Mouse (Mus musculus) frontal cortex, postnatal 25 days (tissue): ENCODE measurements around the gene Prph2.

Experiments
- DNase-seq, 2 experiments: peaks; one replicate each; pipeline ENCODE4 v3.0.0; 2022; ENCODE audit warnings: low spot score in 2 of 2

Gene Prph2

DNA sequence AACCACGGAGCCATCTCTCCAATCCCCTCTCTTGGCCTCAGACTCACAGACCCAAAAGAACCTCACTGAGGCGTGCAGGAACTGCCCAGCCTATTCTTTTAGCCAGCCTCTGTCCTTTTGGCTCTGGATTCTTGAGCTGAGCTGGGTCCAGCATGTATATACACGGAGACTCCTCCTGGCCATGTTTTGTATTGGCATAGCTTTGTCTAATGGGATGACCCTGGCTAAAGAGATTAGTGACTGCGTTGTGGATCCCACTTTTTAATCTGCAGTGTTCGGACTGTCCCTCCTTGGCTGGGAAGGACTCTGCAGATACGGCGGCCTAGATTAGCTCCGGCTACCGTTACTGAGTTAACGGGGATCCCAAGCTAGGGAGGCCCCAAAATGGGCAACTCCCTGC lies at the start of gene Prph2:
Gene Prph2, plus strand, starts transcription at position 274 of the 400 bp plus-strand sequence.
- DNase-seq: no peak

DNA sequence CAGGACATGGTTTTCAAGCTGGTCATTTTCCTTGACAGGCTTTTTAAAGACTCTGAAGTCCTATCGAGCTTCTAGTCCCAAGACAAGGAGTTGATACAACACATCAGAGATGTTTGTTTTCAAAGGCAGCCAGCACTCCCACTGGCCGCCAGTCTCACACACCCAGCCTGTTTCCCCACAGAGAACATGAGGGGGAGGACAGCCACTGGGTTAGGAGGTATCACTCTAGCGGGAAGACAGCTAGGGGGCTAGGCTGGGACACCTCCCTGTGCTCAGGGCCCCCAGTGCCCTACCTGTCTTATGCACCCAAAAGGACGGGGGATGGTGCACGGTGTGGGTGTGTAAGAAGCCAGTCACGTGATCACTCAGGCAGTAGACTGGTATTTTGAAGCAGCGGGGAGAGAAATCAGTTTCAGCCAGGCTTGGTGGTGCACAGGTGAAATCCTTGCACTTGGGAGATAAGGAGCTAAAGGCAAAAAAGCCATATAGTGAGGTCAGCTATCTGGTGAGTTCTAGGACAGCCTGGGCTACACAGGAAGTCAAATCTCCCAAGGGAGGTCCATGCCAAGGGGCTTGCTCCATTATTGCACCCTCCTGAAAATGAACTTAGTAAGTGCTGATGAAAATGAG lies 45.6 kb upstream of the Prph2 start:
- DNase-seq: no peak

DNA sequence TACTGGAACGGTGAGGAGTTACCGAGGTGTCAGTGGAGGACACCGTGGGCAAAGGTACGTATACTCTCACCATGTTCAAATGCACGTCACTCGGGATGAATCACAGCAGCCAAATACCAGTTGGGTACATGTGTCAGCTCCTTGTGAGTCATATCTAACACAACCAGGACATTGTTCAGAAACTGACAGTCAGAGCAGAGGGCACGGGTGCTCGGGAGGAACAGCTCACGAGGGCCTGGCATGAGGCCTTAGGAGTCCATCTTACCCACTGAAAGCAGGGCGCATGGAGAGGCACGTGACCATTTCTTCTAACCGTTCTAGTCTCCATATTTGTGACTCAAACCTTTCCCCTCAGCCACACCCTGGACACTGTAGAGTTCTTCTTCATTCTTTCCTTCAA lies 43.4 kb upstream of the Prph2 start:
- no peak for DNase-seq

DNA sequence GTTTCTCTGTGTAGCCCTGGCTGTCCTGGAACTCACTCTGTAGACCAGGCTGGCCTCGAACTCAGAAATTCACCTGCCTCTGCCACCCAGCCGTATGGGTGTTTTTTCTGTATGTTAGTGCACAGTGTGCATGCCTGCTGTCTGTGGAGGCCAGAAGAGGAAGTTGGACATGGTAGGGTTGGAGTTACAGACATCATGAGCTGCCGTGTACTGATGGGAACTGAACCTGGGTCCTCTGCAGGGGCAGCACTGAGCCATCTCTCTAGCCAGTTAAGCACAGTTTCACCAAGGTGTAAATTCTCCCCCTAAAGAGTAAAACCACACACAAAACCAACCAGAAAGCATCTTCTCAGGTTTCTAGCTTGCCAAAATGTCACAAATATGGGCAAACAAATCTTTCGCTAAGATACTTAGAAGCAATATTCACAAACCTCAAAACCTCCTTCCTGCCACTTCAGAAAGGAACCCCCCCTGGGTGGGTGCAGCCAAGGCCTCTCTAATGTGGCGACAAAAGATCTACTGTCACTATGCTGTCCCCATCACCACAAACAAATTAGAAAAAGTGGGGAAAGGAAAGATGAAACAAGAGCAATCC lies 40.0 kb upstream of the Prph2 start:
- no peak for DNase-seq

DNA sequence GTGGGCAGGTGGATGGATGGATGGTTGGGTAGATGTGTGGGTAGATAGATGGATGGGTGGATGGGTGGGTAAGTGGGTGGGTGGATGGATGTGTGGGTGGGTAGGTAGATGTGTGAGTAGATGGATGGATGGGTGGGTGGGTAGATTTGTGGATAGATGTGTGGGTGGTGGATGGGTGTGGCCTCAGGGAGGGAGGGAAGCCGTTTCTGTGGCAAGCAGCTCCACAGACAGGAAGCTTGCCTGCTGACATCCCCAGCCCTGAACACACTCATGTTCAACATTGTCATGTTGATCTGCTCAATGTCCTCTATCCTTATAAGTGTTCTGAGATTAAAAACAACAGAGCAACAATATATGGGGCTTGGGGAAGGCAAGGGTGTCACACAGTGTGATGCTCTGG lies 39.3 kb upstream of the Prph2 start:
- DNase-seq: no peak

DNA sequence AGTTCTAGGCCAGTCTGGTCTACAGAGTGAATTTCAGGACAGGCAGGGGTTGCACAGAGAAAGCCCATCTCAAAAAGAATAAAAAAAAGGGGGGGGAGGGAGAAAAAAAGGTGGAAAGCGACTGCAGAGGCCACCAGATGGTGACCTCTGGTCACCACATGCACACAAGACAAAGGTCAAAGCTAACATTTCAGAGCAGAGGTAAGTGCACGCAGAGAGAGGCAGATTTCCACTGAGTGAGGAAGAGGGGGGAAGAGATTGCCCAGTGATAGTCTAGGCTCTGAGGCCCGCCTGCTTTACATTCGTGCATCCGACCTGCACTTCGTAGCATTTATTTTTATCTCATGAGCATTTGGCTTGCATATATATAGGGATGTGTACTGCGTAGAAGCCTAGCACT lies 37.5 kb upstream of the Prph2 start:
- no peak for DNase-seq

DNA sequence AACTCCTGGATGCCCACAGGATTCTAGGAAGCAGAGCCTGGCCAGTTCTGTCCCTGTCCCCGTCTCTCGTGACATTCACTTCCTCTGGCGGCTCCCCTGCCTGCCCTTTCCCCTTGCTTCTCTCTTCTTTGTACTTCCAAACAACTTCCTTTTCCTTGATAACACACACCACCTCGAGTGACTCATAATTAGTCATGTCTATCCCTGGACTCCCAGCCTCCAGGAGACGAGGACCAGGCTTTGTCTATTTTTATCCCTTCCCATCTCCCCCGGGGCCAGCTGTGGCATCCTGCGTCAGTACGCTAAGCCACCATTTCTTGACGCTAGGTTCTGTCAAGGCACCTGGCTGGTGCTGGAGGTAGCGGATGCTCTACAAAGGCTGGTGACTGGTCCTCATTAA lies 36.1 kb upstream of the Prph2 start:
- DNase-seq: no peak

DNA sequence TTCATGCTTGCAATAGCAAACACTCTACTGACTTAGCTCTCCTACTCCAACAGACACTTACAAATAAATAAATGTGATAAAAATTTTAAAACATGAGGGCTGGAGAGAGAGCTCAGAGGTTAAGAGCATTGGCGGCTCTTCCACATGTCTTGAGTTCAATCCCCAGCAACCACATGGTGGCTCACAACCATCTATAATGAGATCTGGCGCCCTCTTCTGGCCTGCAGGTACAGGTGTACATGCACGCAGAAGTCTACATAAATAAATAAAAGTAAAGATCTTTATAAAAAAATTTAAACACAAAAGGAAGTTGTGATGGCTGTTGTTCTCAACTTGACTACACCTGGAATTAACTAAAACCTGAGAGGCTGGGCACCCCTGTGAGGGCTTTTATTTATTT lies 34.6 kb upstream of the Prph2 start:
- no peak for DNase-seq

DNA sequence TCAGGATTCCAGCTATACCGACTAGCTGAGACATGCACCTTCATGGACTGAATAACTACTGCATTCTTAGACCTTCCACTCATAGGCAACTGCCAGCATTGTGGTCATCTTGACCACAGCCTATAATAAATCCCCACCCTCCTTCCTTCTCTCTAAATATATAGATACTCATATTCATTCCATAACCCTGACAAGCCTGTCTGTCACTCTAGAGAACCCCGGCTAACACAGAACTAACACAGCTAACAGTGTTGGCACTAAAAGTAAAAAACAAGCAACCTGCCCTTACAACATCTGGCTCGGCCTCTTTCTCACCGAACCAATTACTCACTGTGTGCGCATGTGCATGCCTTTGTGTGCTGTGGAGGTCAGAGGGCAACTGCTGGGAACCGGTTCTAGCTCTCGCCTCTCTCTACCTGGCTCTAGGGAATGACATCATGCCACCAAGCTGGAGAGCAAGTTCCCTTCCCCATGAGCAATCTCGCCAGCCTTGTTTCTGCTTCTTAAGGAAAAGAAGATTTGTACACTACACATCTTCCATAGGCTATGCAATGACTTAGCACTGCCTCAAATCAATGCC lies 33.8 kb upstream of the Prph2 start:
- no peak for DNase-seq

DNA sequence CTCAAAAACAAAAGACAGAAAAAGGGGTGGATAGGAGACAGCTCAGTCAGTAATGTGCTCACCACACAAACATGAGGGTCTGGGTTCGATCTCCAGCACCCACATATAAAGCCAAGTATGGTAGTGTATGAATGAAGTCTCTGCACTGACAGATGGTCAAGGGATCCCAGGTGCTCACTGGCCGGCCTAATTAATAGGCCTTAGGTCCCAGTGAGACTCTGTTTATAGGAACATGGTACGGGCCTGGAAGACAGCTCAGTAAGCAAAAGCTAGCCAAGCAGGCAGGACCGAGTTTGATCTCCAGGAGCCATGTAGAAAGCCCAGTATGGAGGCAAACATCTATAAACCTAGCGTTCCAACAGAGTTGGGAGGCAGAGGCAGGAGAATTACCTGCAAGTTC lies 33.2 kb upstream of the Prph2 start:
- no peak for DNase-seq

DNA sequence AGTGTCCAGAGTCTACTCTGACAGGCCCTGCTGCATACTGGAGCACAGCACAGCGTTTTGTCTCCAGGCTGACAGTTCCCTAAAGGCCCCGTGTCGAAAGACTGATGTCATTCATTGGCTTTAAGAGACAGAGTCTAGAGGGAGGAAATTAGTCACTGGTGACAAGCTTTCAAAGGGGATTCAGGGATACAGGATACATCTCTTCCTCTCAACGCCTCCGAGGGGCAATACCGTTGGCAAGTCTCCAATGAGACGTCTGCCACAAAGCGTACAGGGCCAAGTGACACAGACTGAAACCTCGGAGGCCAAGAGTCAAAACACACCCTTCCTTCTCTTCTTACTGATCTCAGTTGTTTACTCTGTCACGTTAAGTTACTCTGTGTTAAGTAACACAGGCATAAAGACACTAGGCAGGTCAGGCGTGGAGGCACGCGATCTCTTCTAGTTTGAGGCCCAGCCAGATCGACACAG lies 30.4 kb upstream of the Prph2 start:
- no peak for DNase-seq

DNA sequence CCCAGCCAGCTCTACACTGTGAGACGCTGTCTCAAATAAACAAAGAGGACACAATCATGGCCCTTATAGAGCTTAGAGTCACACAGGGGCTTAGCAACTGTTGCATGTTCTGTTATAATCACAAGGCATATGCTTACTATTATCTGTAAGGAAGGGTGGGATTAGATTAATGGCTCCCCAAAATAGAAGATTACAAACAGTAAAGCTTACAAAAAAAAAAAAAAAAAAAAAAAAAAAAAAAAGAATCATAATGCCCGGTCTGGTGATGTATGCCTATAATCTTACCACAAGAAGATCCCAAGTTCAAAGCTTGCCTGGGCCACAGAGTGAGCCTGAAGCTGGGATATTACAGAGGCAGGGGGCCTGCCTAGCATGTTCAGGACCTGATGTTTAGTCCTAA lies 29.9 kb upstream of the Prph2 start:
- DNase-seq: no peak

DNA sequence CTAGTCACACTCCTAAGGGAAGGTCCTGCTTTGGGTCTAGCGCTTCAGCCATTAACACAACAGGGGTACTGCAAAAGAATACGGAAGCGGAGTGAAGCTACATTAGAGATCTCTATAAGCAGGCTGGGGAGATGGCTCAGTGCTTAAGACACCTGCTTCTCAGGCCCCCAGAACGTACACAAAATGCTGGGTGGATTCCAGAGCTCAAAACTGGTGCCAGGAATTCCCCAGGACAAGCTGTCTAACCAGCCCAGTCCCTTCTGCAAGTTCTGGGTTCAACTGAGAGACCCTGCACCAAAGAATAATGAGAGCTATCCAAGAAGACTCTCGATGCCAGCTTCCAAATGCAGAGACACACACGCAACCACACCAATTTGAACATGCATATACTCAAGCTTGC lies 28.5 kb upstream of the Prph2 start:
- no peak for DNase-seq

DNA sequence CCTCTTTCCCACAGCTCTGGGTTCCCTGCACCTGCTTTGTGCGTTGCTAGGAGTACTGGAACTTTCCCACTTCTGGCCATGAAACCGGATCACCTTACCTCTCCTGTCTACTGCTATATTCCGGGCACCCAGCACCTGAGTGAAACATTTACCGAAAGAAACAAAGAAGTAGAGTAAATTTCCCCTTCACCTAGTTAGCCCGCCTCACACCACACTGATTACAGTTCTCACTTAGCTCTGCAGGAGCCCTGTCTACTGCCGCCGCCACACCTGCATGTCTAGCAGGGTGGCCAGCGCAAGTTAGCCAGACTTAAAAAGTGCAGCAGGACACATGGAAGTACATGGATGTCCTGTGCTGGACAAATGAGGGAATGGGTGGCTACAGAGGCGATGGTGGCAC lies 27.2 kb upstream of the Prph2 start:
- no peak for DNase-seq

DNA sequence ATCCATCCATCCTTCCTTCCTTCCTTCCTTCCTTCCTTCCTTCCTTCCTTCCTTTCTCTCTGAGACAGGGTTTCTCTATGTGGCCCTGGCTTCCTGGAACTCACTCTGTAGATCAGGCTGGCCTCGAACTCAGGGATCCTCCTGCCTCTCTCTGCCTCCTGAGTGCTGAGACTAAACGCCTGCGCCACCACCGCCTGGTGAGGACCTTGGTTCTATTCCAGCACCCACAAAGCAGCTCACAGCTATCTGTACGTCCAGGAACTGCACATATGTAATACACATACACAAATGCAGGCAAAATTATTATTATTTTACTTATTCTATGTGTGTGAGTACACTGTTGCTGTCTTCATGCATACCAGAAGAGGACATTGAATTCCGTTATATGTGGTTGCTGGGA lies 25.5 kb upstream of the Prph2 start:
- no peak for DNase-seq

DNA sequence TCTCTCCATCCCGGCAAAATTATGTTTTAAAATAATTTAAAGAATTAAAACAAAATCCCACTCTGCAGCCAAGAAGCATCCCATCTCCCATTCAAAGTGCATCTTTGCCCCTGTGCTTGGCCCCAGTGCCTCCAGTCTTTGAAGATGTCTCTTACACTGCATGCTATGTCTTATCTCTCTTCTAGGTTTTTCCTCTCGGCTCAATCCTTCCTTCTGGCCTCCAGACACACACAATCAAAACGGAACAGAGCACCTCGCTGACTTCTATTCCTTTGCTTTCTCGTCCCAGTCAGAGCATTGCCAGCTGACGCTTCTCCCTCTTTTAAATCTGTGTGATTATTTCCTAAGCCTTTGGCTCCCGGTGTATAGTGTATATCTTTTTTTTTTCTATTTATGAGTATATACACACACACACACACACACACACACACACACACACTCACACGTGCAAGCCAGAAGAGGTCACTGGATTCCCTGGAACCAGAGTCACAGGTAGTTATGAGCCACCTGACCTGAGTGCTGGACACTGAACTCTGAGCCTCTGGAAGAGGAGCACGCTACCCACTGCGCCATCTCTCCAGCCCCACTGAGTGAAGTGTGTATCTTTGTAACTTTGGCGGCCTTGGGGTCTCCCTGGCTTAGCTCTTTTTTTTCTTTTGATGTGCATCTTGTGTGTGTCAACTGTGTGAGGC lies 24.9 kb upstream of the Prph2 start:
- DNase-seq: no peak

DNA sequence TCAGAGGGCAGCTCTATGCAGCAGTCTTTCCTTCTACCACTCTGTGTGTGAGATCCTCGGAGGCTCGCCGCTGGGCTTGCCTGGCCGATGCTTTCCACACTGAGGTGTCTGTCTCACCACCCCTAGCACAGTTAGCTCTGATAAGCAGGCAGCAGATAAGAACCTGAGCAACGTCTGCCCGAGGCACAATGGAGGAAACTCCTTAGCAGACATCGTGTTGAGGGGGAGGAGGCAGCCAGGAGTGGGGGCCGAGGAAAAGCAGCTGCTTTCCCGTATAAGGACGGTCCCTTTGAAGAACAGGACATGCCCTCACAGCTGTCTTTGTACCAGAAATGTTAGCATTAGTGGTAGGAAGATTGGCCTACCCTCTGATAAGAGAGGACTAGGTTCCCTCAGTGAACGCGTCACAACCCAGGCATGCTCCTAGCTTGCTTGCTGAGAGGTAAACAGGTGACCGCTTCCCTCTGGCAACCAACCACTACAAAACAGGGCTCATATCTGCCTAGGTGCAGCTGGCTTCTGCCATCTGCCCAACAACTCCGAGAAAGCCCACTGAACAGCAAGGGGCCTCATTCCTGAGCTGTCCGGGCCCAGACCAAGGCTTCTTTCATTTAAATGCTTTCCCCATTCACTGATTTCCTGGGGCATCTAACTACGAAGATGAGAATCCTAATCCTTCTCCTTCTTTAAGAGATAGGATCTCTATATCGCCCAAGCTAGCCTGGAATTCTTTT lies 24.2 kb upstream of the Prph2 start:
- no peak for DNase-seq

DNA sequence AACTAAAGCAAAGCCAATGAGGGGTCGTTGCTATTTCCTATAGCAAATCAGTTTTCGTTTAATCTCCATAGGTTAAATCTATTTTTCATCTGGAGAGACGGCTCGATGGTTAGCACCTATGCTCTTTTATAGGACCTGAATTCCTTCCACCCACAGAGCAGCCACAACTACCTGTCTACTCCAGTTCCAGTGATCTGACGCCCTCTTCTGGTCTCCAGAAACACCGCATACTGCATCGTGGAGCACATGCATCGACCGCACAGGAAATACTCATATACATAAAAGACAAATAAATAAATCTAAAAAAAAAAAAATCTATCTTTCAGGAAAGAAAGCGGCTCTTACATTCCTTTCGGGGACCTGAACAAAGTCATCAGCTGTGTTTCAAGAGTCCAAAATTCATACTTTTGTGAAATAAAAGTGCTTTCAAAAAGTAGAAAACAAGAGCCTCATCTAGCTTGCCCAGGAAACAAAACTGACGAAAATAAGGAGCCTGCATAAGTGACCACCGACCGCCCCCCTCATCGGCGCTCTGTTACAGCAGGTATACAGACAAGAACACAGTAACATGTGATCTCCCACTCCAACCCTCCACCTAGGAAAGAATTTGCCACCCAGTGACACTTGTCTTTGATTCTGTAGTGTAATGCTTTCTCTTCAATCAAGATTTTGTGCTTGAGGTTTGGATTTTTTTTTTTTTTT lies 21.6 kb upstream of the Prph2 start:
- no peak for DNase-seq

DNA sequence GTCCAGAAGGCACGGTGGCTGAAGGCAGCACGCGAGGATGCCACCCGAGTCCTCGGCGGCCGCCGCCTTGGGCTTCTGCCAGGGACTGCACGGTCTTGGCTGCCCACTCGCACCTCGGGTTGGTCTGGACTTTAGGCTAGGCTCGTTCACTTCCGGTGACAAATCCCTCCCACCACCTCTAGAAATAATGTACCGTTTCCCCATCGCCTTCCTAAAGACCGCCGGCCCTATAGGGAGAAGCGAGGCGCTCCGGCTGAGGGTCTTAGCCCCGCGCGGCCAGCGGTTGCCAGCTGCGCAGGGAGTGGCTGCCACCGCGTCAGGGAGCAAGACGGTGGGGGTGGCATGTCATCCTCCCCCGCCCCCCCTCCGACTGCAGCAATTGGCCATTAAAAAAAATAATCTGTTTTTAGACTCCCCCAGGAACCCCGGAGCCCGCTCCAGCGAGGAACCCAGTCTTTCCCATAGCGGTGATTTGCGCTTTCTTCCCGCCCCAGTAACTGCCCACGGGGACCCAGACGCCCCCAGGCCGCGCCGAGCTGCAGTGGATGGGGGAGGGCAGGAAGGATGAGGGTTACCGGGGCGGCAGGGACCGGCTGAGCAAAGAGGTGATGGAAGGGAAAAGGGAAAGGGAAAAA lies 20.7 kb upstream of the Prph2 start:
- DNase-seq: peak; percentile 49 to 61

DNA sequence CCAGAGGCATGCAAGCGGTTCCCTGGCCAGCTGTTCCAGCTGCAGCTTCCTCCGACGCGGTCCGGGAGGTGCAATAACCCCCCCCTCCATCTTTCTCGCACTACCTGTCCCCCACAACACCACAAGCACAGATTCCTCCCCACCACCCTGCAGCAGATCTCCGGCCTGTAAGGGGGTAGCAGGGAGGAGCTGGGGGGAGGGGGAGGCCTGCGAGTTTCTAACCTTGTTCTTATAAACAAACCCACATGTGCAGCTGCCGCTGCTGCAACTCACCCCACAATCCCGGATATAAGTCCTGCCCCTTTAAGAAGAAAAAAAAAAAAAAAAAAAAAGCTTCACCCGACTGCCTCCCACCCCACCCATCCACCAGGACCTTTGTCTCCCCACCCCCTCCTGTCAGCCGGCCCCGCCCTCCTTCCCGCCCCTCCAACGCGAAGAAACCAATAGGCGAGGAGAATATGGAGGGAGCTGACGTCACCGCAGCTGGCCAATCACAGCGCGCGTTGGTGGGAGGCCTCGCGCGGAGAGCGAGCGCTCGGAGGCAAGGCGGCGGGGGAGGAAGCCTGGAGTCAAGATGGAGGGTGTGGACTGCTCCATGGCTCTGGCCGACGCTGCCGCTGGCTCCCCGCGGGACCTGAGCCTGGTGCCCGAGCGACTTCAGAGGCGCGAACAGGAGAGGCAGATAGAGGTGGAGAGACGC lies 20.0 kb upstream of the Prph2 start, which contains the start of gene Tbcc:
Gene Tbcc, plus strand, starts transcription at position 569 of the 700 bp plus-strand sequence.
- DNase-seq: peak; percentile 88 to 94
